Mouse (Mus musculus): ENCODE measurements around the gene Olfr963. TPM values are rescaled to one million over a fixed set of nuclear protein-coding genes. Genes with fewer than 3 reads are reported as not detected.

The Olfr963 gene
- total and polyA plus RNA-seq, 2 experiments from 2014 or later: not detected

- no peak for DNase-seq
- no peak within 1 kb of the TSS for H3K4me2 ChIP-seq (ENCODE audit: low read depth)
- no peak within 1 kb of the TSS for H3K9ac ChIP-seq
- no peaks in the 10 kb centered on the region for H3K4me1 ChIP-seq (ENCODE audit: insufficient read depth)
- H3K27ac ChIP-seq (ENCODE audit: low read depth, low read length): no peak within 1 kb of the TSS
- no peaks in the 10 kb centered on the region for H3K27me3 ChIP-seq (ENCODE audit: insufficient read depth, low read length)
- no peaks in the 10 kb centered on the region for H3K36me3 ChIP-seq (ENCODE audit: insufficient read depth)
- H3K4me3 ChIP-seq (ENCODE audit: low read depth, low read length): no peak within 1 kb of the TSS
- H3K9me3 ChIP-seq (ENCODE audit: low read length): no peaks in the 10 kb centered on the region
- TF ChIP-seq CTCF (IDR thresholded peaks at IDR 0.05; ENCODE audit: low read depth): no peak
- no peak for ATAC-seq
These were observed 40.0 kb downstream of the Olfr963 start, which contains the start of gene Olfr149 for GRCm38 (mm10) chr9:39707017-39707416. TSS of gene Olfr149 (minus strand) at chr9:39707117.

DNA sequence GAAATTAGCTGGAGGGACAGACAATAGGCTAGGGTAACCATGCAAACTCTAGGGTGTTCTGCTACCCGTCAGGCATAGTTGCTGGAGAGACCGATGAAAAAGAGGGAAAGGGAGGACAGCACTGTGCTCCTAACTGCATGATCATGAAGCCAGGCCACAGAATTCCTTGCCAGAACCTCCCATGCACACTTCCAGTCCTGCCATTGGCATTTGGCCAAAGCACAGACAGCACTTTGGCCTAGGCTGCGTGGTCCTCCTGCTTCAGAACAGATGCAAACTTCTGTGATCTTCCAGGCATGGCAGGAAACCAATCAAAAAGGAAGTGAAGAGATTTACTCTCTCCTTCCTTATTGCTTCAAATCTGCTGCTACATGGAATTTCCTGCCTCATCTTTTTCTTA is 42.0 kb downstream of the Olfr963 start:
- DNase-seq (no peak), ATAC-seq (no peak)
- H3K4me2 ChIP-seq (ENCODE audit: low read depth): no peak overlapping the region
- no peaks in the 10 kb centered on the region for H3K36me3 ChIP-seq (ENCODE audit: insufficient read depth)
- no peak overlapping the region for H3K9ac ChIP-seq
- H3K27ac ChIP-seq (ENCODE audit: low read depth, low read length): no peak overlapping the region
- no peak for TF ChIP-seq CTCF (IDR thresholded peaks at IDR 0.05; ENCODE audit: low read depth)
- no peaks in the 10 kb centered on the region for H3K4me1 ChIP-seq (ENCODE audit: insufficient read depth)
- WGBS: 50% methylated on average over 3 of the region's 3 CpGs
- no peak overlapping the region for H3K4me3 ChIP-seq (ENCODE audit: low read depth, low read length)
- no peaks in the 10 kb centered on the region for H3K27me3 ChIP-seq (ENCODE audit: insufficient read depth, low read length)
- no peaks in the 10 kb centered on the region for H3K9me3 ChIP-seq (ENCODE audit: low read length)

DNA sequence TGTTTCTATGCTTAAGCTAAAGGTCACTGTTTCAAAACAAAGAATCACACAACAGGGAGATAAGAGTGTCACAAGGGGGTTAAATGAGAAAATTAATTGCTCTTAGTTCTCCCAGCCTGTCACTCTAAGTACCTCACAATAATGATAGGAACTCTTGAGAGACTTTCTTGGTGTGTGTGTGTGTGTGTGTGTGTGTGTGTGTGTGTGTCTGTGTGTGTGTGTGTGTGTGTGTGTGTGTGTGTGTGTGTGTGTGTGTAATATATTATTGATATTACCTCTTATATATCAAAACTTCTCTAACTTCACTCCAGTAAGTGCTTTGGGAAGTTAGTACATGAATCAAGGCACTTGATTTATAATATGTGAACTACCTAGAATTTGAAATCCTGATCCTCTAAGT is 44.0 kb downstream of the Olfr963 start, which contains the start of gene Olfr965:
Olfr965 (plus strand) TSS at position 301 of the 400 bp plus-strand sequence.
- Histone ChIP-seq H3K9ac (no peak within 1 kb of the TSS), H3K27ac (ENCODE audit: low read depth, low read length) (no peak within 1 kb of the TSS), H3K4me3 (ENCODE audit: low read depth, low read length) (no peak within 1 kb of the TSS), H3K36me3 (ENCODE audit: insufficient read depth) (no peaks in the 10 kb centered on the region), H3K9me3 (ENCODE audit: low read length) (no peaks in the 10 kb centered on the region), H3K4me1 (ENCODE audit: insufficient read depth) (no peaks in the 10 kb centered on the region), H3K27me3 (ENCODE audit: insufficient read depth, low read length) (no peaks in the 10 kb centered on the region), H3K4me2 (ENCODE audit: low read depth) (no peak within 1 kb of the TSS)
- DNase-seq: no peak
- no peak for ATAC-seq
- no peak for TF ChIP-seq CTCF (IDR thresholded peaks at IDR 0.05; ENCODE audit: low read depth)

Other genes starting within 250 kb of the Olfr963 start
- not detected in 2 replicates for gene Olfr952, start 240.1 kb upstream of the Olfr963 start, total RNA-seq (2014; rRNA removed)
- gene Olfr952, start 240.1 kb upstream of the Olfr963 start, polyA plus RNA-seq (2015; fragmentation: Nextera tagmentation; extraction: Ambion mirVana): not detected in 2 replicates
- gene Olfr954, start 210.5 kb upstream of the Olfr963 start, total RNA-seq (2014; rRNA removed): not detected in 2 replicates
- gene Olfr954, start 210.5 kb upstream of the Olfr963 start, polyA plus RNA-seq (2015; fragmentation: Nextera tagmentation; extraction: Ambion mirVana): not detected in 2 replicates
- not detected in 2 replicates for gene Olfr955, start 195.3 kb upstream of the Olfr963 start, total RNA-seq (2014; rRNA removed)
- not detected in 2 replicates for gene Olfr955, start 195.3 kb upstream of the Olfr963 start, polyA plus RNA-seq (2015; fragmentation: Nextera tagmentation; extraction: Ambion mirVana)
- gene Olfr44, start 173.2 kb upstream of the Olfr963 start, total RNA-seq (2014; rRNA removed): not detected in 2 replicates
- not detected in 2 replicates for gene Olfr44, start 173.2 kb upstream of the Olfr963 start, polyA plus RNA-seq (2015; fragmentation: Nextera tagmentation; extraction: Ambion mirVana)
- not detected in 2 replicates for gene Olfr957, start 151.4 kb upstream of the Olfr963 start, total RNA-seq (2014; rRNA removed)
- gene Olfr957, start 151.4 kb upstream of the Olfr963 start, polyA plus RNA-seq (2015; fragmentation: Nextera tagmentation; extraction: Ambion mirVana): not detected in 2 replicates
- gene Olfr958, start 113.2 kb upstream of the Olfr963 start, total RNA-seq (2014; rRNA removed): not detected in 2 replicates
- gene Olfr958, start 113.2 kb upstream of the Olfr963 start, polyA plus RNA-seq (2015; fragmentation: Nextera tagmentation; extraction: Ambion mirVana): not detected in 2 replicates
- not detected in 2 replicates for gene Olfr959, start 91.6 kb upstream of the Olfr963 start, total RNA-seq (2014; rRNA removed)
- not detected in 2 replicates for gene Olfr959, start 91.6 kb upstream of the Olfr963 start, polyA plus RNA-seq (2015; fragmentation: Nextera tagmentation; extraction: Ambion mirVana)
- 103 and 219 TPM in 2 replicates for gene AW551984, start 62.8 kb upstream of the Olfr963 start, total RNA-seq (2014; rRNA removed)
- gene AW551984, start 62.8 kb upstream of the Olfr963 start, polyA plus RNA-seq (2015; fragmentation: Nextera tagmentation; extraction: Ambion mirVana): 46.3 and 98.8 TPM in 2 replicates
- not detected in 2 replicates for gene Olfr148, start 56.5 kb upstream of the Olfr963 start, total RNA-seq (2014; rRNA removed)
- not detected in 2 replicates for gene Olfr148, start 56.5 kb upstream of the Olfr963 start, polyA plus RNA-seq (2015; fragmentation: Nextera tagmentation; extraction: Ambion mirVana)
- gene Olfr960, start 45.8 kb upstream of the Olfr963 start, total RNA-seq (2014; rRNA removed): not detected in 2 replicates
- not detected in 2 replicates for gene Olfr960, start 45.8 kb upstream of the Olfr963 start, polyA plus RNA-seq (2015; fragmentation: Nextera tagmentation; extraction: Ambion mirVana)
- not detected in 2 replicates for gene Olfr961, start 22.1 kb upstream of the Olfr963 start, total RNA-seq (2014; rRNA removed)
- gene Olfr961, start 22.1 kb upstream of the Olfr963 start, polyA plus RNA-seq (2015; fragmentation: Nextera tagmentation; extraction: Ambion mirVana): not detected in 2 replicates
- not detected in 2 replicates for gene Olfr149, start 39.9 kb downstream of the Olfr963 start, total RNA-seq (2014; rRNA removed)
- not detected in 2 replicates for gene Olfr149, start 39.9 kb downstream of the Olfr963 start, polyA plus RNA-seq (2015; fragmentation: Nextera tagmentation; extraction: Ambion mirVana)
- gene Olfr965, start 44.1 kb downstream of the Olfr963 start, total RNA-seq (2014; rRNA removed): not detected in 2 replicates
- not detected in 2 replicates for gene Olfr965, start 44.1 kb downstream of the Olfr963 start, polyA plus RNA-seq (2015; fragmentation: Nextera tagmentation; extraction: Ambion mirVana)
- gene Olfr150, start 63.8 kb downstream of the Olfr963 start, total RNA-seq (2014; rRNA removed): not detected in 2 replicates
- not detected in 2 replicates for gene Olfr150, start 63.8 kb downstream of the Olfr963 start, polyA plus RNA-seq (2015; fragmentation: Nextera tagmentation; extraction: Ambion mirVana)
- gene Olfr967, start 79.0 kb downstream of the Olfr963 start, total RNA-seq (2014; rRNA removed): not detected in 2 replicates
- not detected in 2 replicates for gene Olfr967, start 79.0 kb downstream of the Olfr963 start, polyA plus RNA-seq (2015; fragmentation: Nextera tagmentation; extraction: Ambion mirVana)
- gene Olfr968, start 116.0 kb downstream of the Olfr963 start, total RNA-seq (2014; rRNA removed): not detected in 2 replicates
- gene Olfr968, start 116.0 kb downstream of the Olfr963 start, polyA plus RNA-seq (2015; fragmentation: Nextera tagmentation; extraction: Ambion mirVana): not detected in 2 replicates
- gene Olfr969, start 123.7 kb downstream of the Olfr963 start, total RNA-seq (2014; rRNA removed): not detected in 2 replicates
- gene Olfr969, start 123.7 kb downstream of the Olfr963 start, polyA plus RNA-seq (2015; fragmentation: Nextera tagmentation; extraction: Ambion mirVana): not detected in 2 replicates
- not detected in 2 replicates for gene Olfr970, start 141.7 kb downstream of the Olfr963 start, total RNA-seq (2014; rRNA removed)
- not detected in 2 replicates for gene Olfr970, start 141.7 kb downstream of the Olfr963 start, polyA plus RNA-seq (2015; fragmentation: Nextera tagmentation; extraction: Ambion mirVana)
- not detected in 2 replicates for gene Olfr971, start 169.7 kb downstream of the Olfr963 start, total RNA-seq (2014; rRNA removed)
- gene Olfr971, start 169.7 kb downstream of the Olfr963 start, polyA plus RNA-seq (2015; fragmentation: Nextera tagmentation; extraction: Ambion mirVana): not detected in 2 replicates
- gene Olfr972, start 199.2 kb downstream of the Olfr963 start, total RNA-seq (2014; rRNA removed): not detected in 2 replicates
- not detected in 2 replicates for gene Olfr972, start 199.2 kb downstream of the Olfr963 start, polyA plus RNA-seq (2015; fragmentation: Nextera tagmentation; extraction: Ambion mirVana)
- gene Olfr229, start 240.1 kb downstream of the Olfr963 start, total RNA-seq (2014; rRNA removed): not detected in 2 replicates
- gene Olfr229, start 240.1 kb downstream of the Olfr963 start, polyA plus RNA-seq (2015; fragmentation: Nextera tagmentation; extraction: Ambion mirVana): not detected in 2 replicates